Mouse (Mus musculus) erythroblast, embryonic 14.5 days (primary cell): ENCODE measurements around the gene Zfp986.
"Not testable (repeated sequence)": the region's sequence is repeated elsewhere in the genome, so short reads cannot be mapped to it uniquely, and the experiment has no call there.

Source experiments
- GATA1 ChIP-seq: IDR thresholded peaks from 2 replicates; pipeline ENCODE4 v1.6.1; 2012; ENCODE audit warnings: low read length, inconsistent platforms, mixed read lengths
- TAL1 ChIP-seq: IDR thresholded peaks from 3 replicates; pipeline ENCODE4 v1.6.1; 2012; ENCODE audit warnings: low read length, inconsistent platforms, mixed read lengths

- not testable (repeated sequence) for TF ChIP-seq TAL1, GATA1
Measured at GRCm38 (mm10) chr4:145848183-145848890, 20.3 kb upstream of the Zfp986 start.
